Mouse (Mus musculus): ENCODE results near the gene Bcl2l14. TPM values are rescaled to one million over a fixed set of nuclear protein-coding genes. Genes with fewer than 3 reads are reported as not detected.

Bcl2l14 gene
- polyA plus RNA-seq, 2 experiments = 0.08 TPM; not detected in 1

- ATAC-seq (ENCODE audit: insufficient read depth) = no peak
- H3K27ac ChIP-seq = no peak overlapping the region
- 84% methylated on average over 12 of the region's 12 CpGs for WGBS (ENCODE audit: insufficient replicate concordance)
- no peak overlapping the region for H3K9ac ChIP-seq (replicated peaks)
- peaks cover 0 to 5% of the 10 kb centered on the region in 2 experiments; a peak in 1 of 4 replicates for H3K4me1 ChIP-seq (replicated peaks; ENCODE audit: control insufficient read depth in 2 of 2, insufficient read depth in 2 of 2, low read length in 1 of 2)
- TF ChIP-seq EP300 (IDR thresholded peaks at IDR 0.05; ENCODE audit: low read depth) = no peak
- no peak for TF ChIP-seq CTCF (IDR thresholded peaks at IDR 0.05; ENCODE audit: low read depth)
- no peak for DNase-seq (ENCODE audit: low read depth in 3 of 3, low spot score in 3 of 3)
- peaks cover 9% of the 10 kb centered on the region for H3K36me3 ChIP-seq (replicated peaks; ENCODE audit: control insufficient read depth, insufficient read depth, low read depth)
- no peak overlapping the region for H3K4me3 ChIP-seq (ENCODE audit: insufficient read depth in 1 of 2, low read depth in 2 of 2, low read length in 2 of 2)
- H3K4me2 ChIP-seq (ENCODE audit: low read depth) = no peak overlapping the region
- H3K9me3 ChIP-seq (ENCODE audit: control insufficient read depth, low read length) = no peaks in the 10 kb centered on the region
- no peaks in the 10 kb centered on the region for H3K27me3 ChIP-seq (ENCODE audit: control insufficient read depth, insufficient read depth, low read length)
Observed at GRCm38 (mm10) chr6:134448451-134448850, 52.3 kb downstream of the Bcl2l14 start.

DNA sequence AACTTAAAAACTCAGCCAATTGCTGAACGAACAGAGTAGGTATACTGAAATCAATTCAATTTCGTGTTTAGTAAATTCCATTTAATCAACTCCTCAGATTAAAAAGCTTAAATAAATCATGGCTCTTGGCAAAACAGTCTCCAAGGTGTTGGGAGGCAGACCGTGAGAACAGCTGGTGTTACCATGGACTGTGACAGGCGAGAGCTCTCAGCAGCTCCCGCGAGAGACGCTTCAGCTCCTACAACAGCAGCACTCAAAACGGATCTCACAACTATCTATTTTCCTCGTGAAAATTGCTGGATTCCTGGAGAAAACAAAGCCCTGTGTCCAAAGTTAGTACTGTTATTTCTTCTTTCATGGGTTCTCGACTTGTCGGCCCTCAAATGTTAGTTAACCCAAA lies 53.8 kb downstream of the Bcl2l14 start:
- no peaks in the 10 kb centered on the region for H3K27me3 ChIP-seq (ENCODE audit: control insufficient read depth, insufficient read depth, low read length)
- DNase-seq (ENCODE audit: low read depth in 3 of 3, low spot score in 3 of 3) (no peak), ATAC-seq (ENCODE audit: insufficient read depth) (no peak)
- 78% methylated on average over 11 of the region's 11 CpGs for WGBS (ENCODE audit: insufficient replicate concordance)
- H3K27ac ChIP-seq = no peak overlapping the region
- no peak overlapping the region for H3K4me2 ChIP-seq (ENCODE audit: low read depth)
- H3K4me3 ChIP-seq (ENCODE audit: insufficient read depth in 1 of 2, low read depth in 2 of 2, low read length in 2 of 2) = no peak overlapping the region
- 0 out of 4 replicates have a peak, but pooled peaks cover 0 to 5% of the 10 kb centered on the region in 2 experiments for H3K4me1 ChIP-seq (replicated peaks; ENCODE audit: control insufficient read depth in 2 of 2, insufficient read depth in 2 of 2, low read length in 1 of 2)
- H3K9ac ChIP-seq (replicated peaks) = no peak overlapping the region
- TF ChIP-seq CTCF (IDR thresholded peaks at IDR 0.05; ENCODE audit: low read depth) (no peak), EP300 (IDR thresholded peaks at IDR 0.05; ENCODE audit: low read depth) (no peak)
- peaks cover 16% of the 10 kb centered on the region for H3K36me3 ChIP-seq (replicated peaks; ENCODE audit: control insufficient read depth, insufficient read depth, low read depth)
- no peaks in the 10 kb centered on the region for H3K9me3 ChIP-seq (ENCODE audit: control insufficient read depth, low read length)

GRCm38 (mm10) chr6:134450661-134451119 lies 54.6 kb downstream of the Bcl2l14 start:
- H3K27me3 ChIP-seq (ENCODE audit: control insufficient read depth, insufficient read depth, low read length) = no peaks in the 10 kb centered on the region
- H3K4me2 ChIP-seq (ENCODE audit: low read depth) = no peak overlapping the region
- H3K4me3 ChIP-seq (ENCODE audit: insufficient read depth in 1 of 2, low read depth in 2 of 2, low read length in 2 of 2) = no peak overlapping the region
- no peaks in the 10 kb centered on the region for H3K9me3 ChIP-seq (ENCODE audit: control insufficient read depth, low read length)
- DNase-seq (ENCODE audit: low read depth in 3 of 3, low spot score in 3 of 3) = no peak
- no peak for TF ChIP-seq EP300 (IDR thresholded peaks at IDR 0.05; ENCODE audit: low read depth)
- no peak for TF ChIP-seq CTCF (IDR thresholded peaks at IDR 0.05; ENCODE audit: low read depth)
- H3K9ac ChIP-seq (replicated peaks) = no peak overlapping the region
- WGBS (ENCODE audit: insufficient replicate concordance) = 74% methylated on average over 14 of the region's 14 CpGs
- H3K4me1 ChIP-seq (replicated peaks; ENCODE audit: control insufficient read depth in 2 of 2, insufficient read depth in 2 of 2, low read length in 1 of 2) = 0 out of 4 replicates have a peak, but pooled peaks cover 0 to 5% of the 10 kb centered on the region in 2 experiments
- no peak overlapping the region for H3K27ac ChIP-seq
- peaks cover 20% of the 10 kb centered on the region for H3K36me3 ChIP-seq (replicated peaks; ENCODE audit: control insufficient read depth, insufficient read depth, low read depth)
- peak; percentile 30 for ATAC-seq (ENCODE audit: insufficient read depth)

DNA sequence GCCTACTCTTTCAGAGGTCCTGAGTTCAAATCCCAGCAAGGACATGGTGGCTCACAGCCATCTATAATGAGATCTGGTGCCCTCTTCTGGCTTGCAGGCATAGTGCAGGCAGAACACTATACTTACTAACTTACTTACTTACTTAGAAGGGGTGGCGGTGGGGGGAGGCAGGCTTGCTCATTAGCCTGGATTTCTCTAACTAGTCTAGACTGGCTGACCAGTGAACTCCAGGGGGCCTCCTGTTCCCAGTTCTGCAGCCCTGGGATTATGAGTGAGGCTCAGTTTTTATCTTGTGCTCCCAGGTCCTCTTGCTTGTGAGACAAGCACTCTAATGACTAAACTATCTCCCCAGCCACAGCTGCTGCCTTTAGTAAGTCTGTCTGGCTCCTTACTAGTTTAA lies 58.0 kb downstream of the Bcl2l14 start:
- TF ChIP-seq CTCF (IDR thresholded peaks at IDR 0.05; ENCODE audit: low read depth) = peak; percentile 67
- TF ChIP-seq EP300 (IDR thresholded peaks at IDR 0.05; ENCODE audit: low read depth) = peak; percentile 53
- no peaks in the 10 kb centered on the region for H3K9me3 ChIP-seq (ENCODE audit: control insufficient read depth, low read length)
- no peak overlapping the region for H3K27ac ChIP-seq
- peaks cover 22% of the 10 kb centered on the region for H3K36me3 ChIP-seq (replicated peaks; ENCODE audit: control insufficient read depth, insufficient read depth, low read depth)
- H3K4me2 ChIP-seq (ENCODE audit: low read depth) = no peak overlapping the region
- ATAC-seq (ENCODE audit: insufficient read depth) (peak; percentile 77), DNase-seq (ENCODE audit: low read depth in 3 of 3, low spot score in 3 of 3) (peak; percentile 40 to 42 (median 41))
- WGBS (ENCODE audit: insufficient replicate concordance) = 67% methylated on average over 1 of the region's 1 CpGs
- no peak overlapping the region for H3K4me3 ChIP-seq (ENCODE audit: insufficient read depth in 1 of 2, low read depth in 2 of 2, low read length in 2 of 2)
- no peaks in the 10 kb centered on the region for H3K27me3 ChIP-seq (ENCODE audit: control insufficient read depth, insufficient read depth, low read length)
- 0 out of 4 replicates have a peak, but pooled peaks cover 0 to 5% of the 10 kb centered on the region in 2 experiments for H3K4me1 ChIP-seq (replicated peaks; ENCODE audit: control insufficient read depth in 2 of 2, insufficient read depth in 2 of 2, low read length in 1 of 2)
- no peak overlapping the region for H3K9ac ChIP-seq (replicated peaks)

DNA sequence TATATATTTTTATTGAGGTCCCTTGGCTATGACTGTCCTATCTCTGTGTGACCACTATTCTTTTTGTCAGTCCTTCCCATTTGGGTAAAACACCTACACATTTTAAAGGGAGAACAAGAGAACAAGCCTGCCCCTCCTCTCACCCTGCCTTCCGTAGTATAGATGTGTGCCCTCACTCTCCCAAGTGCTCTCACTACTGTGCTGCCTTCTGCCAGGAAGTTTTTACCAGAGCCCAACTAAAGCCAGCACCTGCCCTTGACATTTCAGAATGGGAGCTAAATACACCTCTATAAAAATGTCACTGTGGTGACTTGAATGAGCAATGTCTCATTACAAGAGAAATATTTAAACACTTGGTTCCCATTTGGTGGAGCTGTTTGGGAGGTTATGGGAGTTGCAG lies 62.3 kb downstream of the Bcl2l14 start:
- no peak for DNase-seq (ENCODE audit: low read depth in 3 of 3, low spot score in 3 of 3)
- H3K36me3 ChIP-seq (replicated peaks; ENCODE audit: control insufficient read depth, insufficient read depth, low read depth) = peaks cover 21% of the 10 kb centered on the region

More for the DNA sequence above, 62.3 kb downstream of the Bcl2l14 start:
- H3K27me3 ChIP-seq (ENCODE audit: control insufficient read depth, insufficient read depth, low read length) = no peaks in the 10 kb centered on the region
- no peak overlapping the region for H3K9ac ChIP-seq (replicated peaks)
- H3K4me2 ChIP-seq (ENCODE audit: low read depth) = no peak overlapping the region
- 0 out of 4 replicates have a peak, but pooled peaks cover 0 to 5% of the 10 kb centered on the region in 2 experiments for H3K4me1 ChIP-seq (replicated peaks; ENCODE audit: control insufficient read depth in 2 of 2, insufficient read depth in 2 of 2, low read length in 1 of 2)
- H3K4me3 ChIP-seq (ENCODE audit: insufficient read depth in 1 of 2, low read depth in 2 of 2, low read length in 2 of 2) = no peak overlapping the region
- TF ChIP-seq CTCF (IDR thresholded peaks at IDR 0.05; ENCODE audit: low read depth) = no peak
- no peak for TF ChIP-seq EP300 (IDR thresholded peaks at IDR 0.05; ENCODE audit: low read depth)
- ATAC-seq (ENCODE audit: insufficient read depth) = no peak
- no peak overlapping the region for H3K27ac ChIP-seq
- no peaks in the 10 kb centered on the region for H3K9me3 ChIP-seq (ENCODE audit: control insufficient read depth, low read length)
- 72% methylated on average over 1 of the region's 1 CpGs for WGBS (ENCODE audit: insufficient replicate concordance)

All from liver, embryonic 14.5 days (tissue).